8 mouse cellular contexts compared by ENCODE assay signal in the genomic region with DNA sequence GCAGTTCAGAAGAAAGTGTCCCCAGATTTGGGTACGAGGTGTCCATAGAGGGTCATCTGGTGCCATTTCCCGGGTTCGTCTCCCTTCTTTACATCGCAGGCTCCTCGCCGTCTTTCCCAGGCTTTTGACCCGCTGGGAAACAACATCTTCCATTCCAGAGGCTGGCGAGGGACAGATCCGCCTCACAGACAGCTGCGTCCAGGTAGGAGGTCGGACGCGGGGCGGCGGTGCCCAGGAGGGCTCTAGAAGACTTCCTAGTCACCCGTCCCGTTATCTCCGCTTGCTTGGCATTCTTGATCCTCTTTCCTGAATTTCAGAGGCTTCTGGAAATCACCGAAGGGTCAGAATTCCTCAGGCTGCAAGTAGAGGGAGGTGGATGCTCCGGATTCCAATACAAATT. TPM values are rescaled to one million over a fixed set of nuclear protein-coding genes. Genes with fewer than 3 reads are reported as not detected.
DNase-seq lines count a peak whose midpoint lies in the region; ATAC-seq and TF ChIP-seq lines count a peak whose summit lies in the region.

No protein-coding gene starts in this region.

- H3K9me3 ChIP-seq in intestine, embryonic 15.5 days: no peaks in the 10 kb centered on the region
- H3K9me3 ChIP-seq in midbrain, postnatal 0 days (ENCODE audit: low read length): no peaks in the 10 kb centered on the region

- H3K9ac ChIP-seq in intestine, embryonic 15.5 days: peak overlapping the region; percentile 71
- H3K9ac ChIP-seq in midbrain, postnatal 0 days (replicated peaks; ENCODE audit: low read length, poor library complexity, severe bottlenecking): peak overlapping the region; percentile 86

- peak; percentile 9 for ATAC-seq in intestine, embryonic 15.5 days
- ATAC-seq in midbrain, postnatal 0 days (ENCODE audit: low FRiP score): no peak

- H3K36me3 ChIP-seq in testis, adult 2 months (ENCODE audit: control insufficient read depth, insufficient read depth, low read length): no peaks in the 10 kb centered on the region
- peaks cover 4% of the 10 kb centered on the region; the same call in 1 of the 2 replicates for H3K36me3 ChIP-seq in intestine, embryonic 15.5 days
- no peaks in the 10 kb centered on the region for H3K36me3 ChIP-seq in midbrain, postnatal 0 days (ENCODE audit: insufficient read depth, low read length)

- DNase-seq in gastrocnemius, adult 2 months: no peak
- no peak for DNase-seq in gastrocnemius, postnatal 14 days
- no peak for DNase-seq in testis, postnatal 14 days (ENCODE audit: low spot score)
- no peak for DNase-seq in midbrain, postnatal 0 days (ENCODE audit: low spot score)
- no peak for DNase-seq in gastrocnemius, postnatal 4 days (ENCODE audit: low spot score in 2 of 2)
- DNase-seq in adrenal gland, adult 8-10 months: no peak

- H3K4me2 ChIP-seq in intestine, embryonic 15.5 days (replicated peaks): peak overlapping the region; percentile 70
- H3K4me2 ChIP-seq in midbrain, postnatal 0 days (ENCODE audit: low read depth, low read length, poor library complexity, severe bottlenecking): peak overlapping the region; percentile 89

- intact Hi-C loops in gastrocnemius, adult 2 months (cut with DNase I): no loop called here
- intact Hi-C loops in gastrocnemius, postnatal 14 days (cut with DNase I; ENCODE audit: low total_unique reads): no loop called here

- H3K27ac ChIP-seq in gastrocnemius, adult 2 months: peak overlapping the region; percentile 96
- H3K27ac ChIP-seq in testis, adult 2 months (ENCODE audit: control insufficient read depth, insufficient read depth, low read depth, low read length): peak overlapping the region; percentile 97
- H3K27ac ChIP-seq in intestine, embryonic 15.5 days: peak overlapping the region; percentile 59; the same call in 1 of the 2 replicates
- H3K27ac ChIP-seq in midbrain, postnatal 0 days (ENCODE audit: low read depth, low read length): peak overlapping the region; percentile 84

- no peak for TF ChIP-seq CTCF in gastrocnemius, adult 2 months (IDR thresholded peaks at IDR 0.05)
- TF ChIP-seq CTCF in testis, adult 2 months (IDR thresholded peaks at IDR 0.05; ENCODE audit: control insufficient read depth, insufficient read depth, insufficient replicate concordance, low read depth, low read length): no peak
- no peak for TF ChIP-seq CTCF in midbrain, postnatal 0 days (IDR thresholded peaks at IDR 0.05)

- peaks cover 4% of the 10 kb centered on the region for H3K4me1 ChIP-seq in testis, adult 2 months (ENCODE audit: control insufficient read depth, insufficient read depth, low read length)
- peaks cover 22% of the 10 kb centered on the region for H3K4me1 ChIP-seq in intestine, embryonic 15.5 days (replicated peaks)
- H3K4me1 ChIP-seq in midbrain, postnatal 0 days (ENCODE audit: insufficient read depth, low read length): peaks cover 6% of the 10 kb centered on the region; the same call in 1 of the 2 replicates

- under 1% methylated on average over 20 of the region's 20 CpGs for WGBS in intestine, embryonic 15.5 days
- WGBS in midbrain, postnatal 0 days: under 1% methylated on average over 20 of the region's 20 CpGs

- no peaks in the 10 kb centered on the region for H3K27me3 ChIP-seq in testis, adult 2 months (ENCODE audit: control insufficient read depth, insufficient read depth, low read length)
- no peaks in the 10 kb centered on the region for H3K27me3 ChIP-seq in intestine, embryonic 15.5 days (replicated peaks)
- no peaks in the 10 kb centered on the region for H3K27me3 ChIP-seq in midbrain, postnatal 0 days (ENCODE audit: insufficient read depth, low read length)

- no peak for TF ChIP-seq POLR2A in testis, adult 2 months (IDR thresholded peaks at IDR 0.05; ENCODE audit: control insufficient read depth, low read depth, low read length)

- H3K4me3 ChIP-seq in gastrocnemius, adult 2 months: peak overlapping the region; percentile 81
- peak overlapping the region; percentile 98 for H3K4me3 ChIP-seq in testis, adult 2 months (ENCODE audit: control insufficient read depth, low read depth, low read length)
- peak overlapping the region; percentile 68 for H3K4me3 ChIP-seq in intestine, embryonic 15.5 days (replicated peaks)
- peak overlapping the region; percentile 62 for H3K4me3 ChIP-seq in midbrain, postnatal 0 days (ENCODE audit: low read depth, low read length)

RNA-seq across cellular contexts. Expression of a gene that starts 0.4 kb away (rescaled TPM):
- total RNA-seq in gastrocnemius, adult 2 months (2021): 10 to 100 TPM; 39.3 to 53.3 TPM
- total RNA-seq in gastrocnemius, postnatal 14 days (2021): 10 to 100 TPM; 47.4 to 50.7 TPM
- 69.8 and 83.7 TPM in 2 replicates for polyA plus RNA-seq in testis, adult 2 months (2012; rRNA removed)
- polyA plus RNA-seq in intestine, embryonic 15.5 days (2015; fragmentation: Nextera tagmentation; extraction: Ambion mirVana): 124 and 134 TPM in 2 replicates
- total RNA-seq in midbrain, postnatal 0 days (2014; rRNA removed): 58.8 and 63.7 TPM in 2 replicates
- polyA plus RNA-seq in midbrain, postnatal 0 days (2015; fragmentation: Nextera tagmentation; extraction: Ambion mirVana): 119 and 127 TPM in 2 replicates
- 10 to 100 TPM; 43.8 to 46.5 TPM for total RNA-seq in gastrocnemius, postnatal 4 days (2021)
- total RNA-seq in adrenal gland, adult 8-10 months (2022): 10 to 100 TPM; 53.6 to 69.2 (median 65.4) TPM

RNA-seq across cellular contexts. Expression of a gene that starts 0.5 kb away (rescaled TPM):
- total RNA-seq in gastrocnemius, adult 2 months (2021): 10 to 100 TPM; 13.2 to 18.0 TPM
- total RNA-seq in gastrocnemius, postnatal 14 days (2021): 10 to 100 TPM; 18.0 to 20.0 TPM
- 43.4 and 56.6 TPM in 2 replicates for polyA plus RNA-seq in testis, adult 2 months (2012; rRNA removed)
- polyA plus RNA-seq in intestine, embryonic 15.5 days (2015; fragmentation: Nextera tagmentation; extraction: Ambion mirVana): 76.7 and 77.9 TPM in 2 replicates
- 39.8 and 42.5 TPM in 2 replicates for total RNA-seq in midbrain, postnatal 0 days (2014; rRNA removed)
- 43.9 and 44.8 TPM in 2 replicates for polyA plus RNA-seq in midbrain, postnatal 0 days (2015; fragmentation: Nextera tagmentation; extraction: Ambion mirVana)
- total RNA-seq in gastrocnemius, postnatal 4 days (2021): 10 to 100 TPM; 40.4 to 44.1 TPM
- 100 to 1,000 TPM in 1 of 4 experiments, 10 to 100 TPM in 3; 79.8 to 105 (median 86.2) TPM for total RNA-seq in adrenal gland, adult 8-10 months (2022)
